Mouse (Mus musculus) cerebellum, adult 2 months (tissue): ENCODE measurements around the gene Cryzl1. TPM values are rescaled to one million over a fixed set of nuclear protein-coding genes. Genes with fewer than 3 reads are reported as not detected.

ENCODE experiments used
- DNase-seq, 2 experiments: peaks; one replicate each; pipeline ENCODE4 v3.0.0; 2021
- H3K27ac ChIP-seq: fragments of 200-500 bp; 2 replicates; pipeline ENCODE4 v1.5.1; 2012; ENCODE audit warnings: low read length, control low read depth, inconsistent platforms; ENCODE audit not compliant: insufficient read depth
- H3K27me3 ChIP-seq: fragments of 200-500 bp; 2 replicates; pipeline ENCODE4 v1.6.1; 2012; ENCODE audit warnings: inconsistent platforms, mild to moderate bottlenecking, low read length, moderate library complexity; ENCODE audit not compliant: control insufficient read depth, insufficient read depth
- H3K4me1 ChIP-seq: fragments of 200-500 bp; 2 replicates; pipeline ENCODE4 v1.6.1; 2011; ENCODE audit warnings: low read length; ENCODE audit not compliant: control insufficient read depth, insufficient read depth
- H3K4me3 ChIP-seq: fragments of 200-500 bp; replicated peaks from 2 replicates; pipeline ENCODE3; 2011; ENCODE audit warnings: mild to moderate bottlenecking, low read depth, low read length, control low read depth; ENCODE audit not compliant: insufficient read depth
- CTCF ChIP-seq: fragments of 200-500 bp; IDR thresholded peaks from 2 replicates; pipeline ENCODE4 v1.5.1; 2011; ENCODE audit warnings: low read depth, mild to moderate bottlenecking, control low read depth, low read length, moderate library complexity, borderline replicate concordance; ENCODE audit not compliant: insufficient read depth
- POLR2A ChIP-seq: fragments of 200-500 bp; IDR thresholded peaks from 2 replicates; pipeline ENCODE4 v1.6.1; 2011; ENCODE audit warnings: low read length, control low read depth, borderline replicate concordance; ENCODE audit not compliant: insufficient read depth
- WGBS: fragments of 180-500 bp; shearing (Covaris S2); methylation state at CpG from one replicate; pipeline ENCODE4 v1.1.7; 2018; 5-methylcytosine and 5-hydroxymethylcytosine counted together
- polyA plus RNA-seq: library from polyadenylated mRNA; depleted of rRNA; stranded (reverse); fragments of >200 nt; gene quantifications from 2 replicates; pipeline ENCODE4 v1.2.3, GENCODE M21; 2012

Cryzl1 gene
- polyA plus RNA-seq, 1 experiment, result 104 TPM

GRCm38 (mm10) chr16:91674500-91674899 lies 54.3 kb downstream of the Cryzl1 start:
- Histone ChIP-seq H3K27me3 (no peaks in the 10 kb centered on the region), H3K4me1 (no peaks in the 10 kb centered on the region), H3K4me3 (no peak overlapping the region), H3K27ac (no peak overlapping the region)
- TF ChIP-seq CTCF (no peak), POLR2A (no peak)
- DNase-seq, result no peak
- 78% methylated on average over 4 of the region's 4 CpGs for WGBS

GRCm38 (mm10) chr16:91663795-91664194 lies 65.0 kb downstream of the Cryzl1 start:
- DNase-seq, result no peak
- WGBS, result 90% methylated on average over 3 of the region's 3 CpGs
- TF ChIP-seq CTCF (no peak), POLR2A (no peak)
- Histone ChIP-seq H3K27me3 (no peaks in the 10 kb centered on the region), H3K27ac (no peak overlapping the region), H3K4me1 (no peaks in the 10 kb centered on the region; the same call in 1 of the 2 replicates), H3K4me3 (no peak overlapping the region)

- Histone ChIP-seq H3K4me3 (no peak overlapping the region), H3K27ac (no peak overlapping the region), H3K27me3 (no peaks in the 10 kb centered on the region), H3K4me1 (no peaks in the 10 kb centered on the region; the same call in 1 of the 2 replicates)
- DNase-seq, result no peak
- TF ChIP-seq CTCF, result no peak
- no peak for TF ChIP-seq POLR2A
- WGBS, result 91% methylated on average over 16 of the region's 16 CpGs
Measured at GRCm38 (mm10) chr16:91662336-91662735, 66.4 kb downstream of the Cryzl1 start.

GRCm38 (mm10) chr16:91661397-91661796 lies 67.4 kb downstream of the Cryzl1 start:
- DNase-seq, result no peak
- Histone ChIP-seq H3K4me1 (no peaks in the 10 kb centered on the region; the same call in 1 of the 2 replicates), H3K27ac (no peak overlapping the region), H3K4me3 (no peak overlapping the region), H3K27me3 (no peaks in the 10 kb centered on the region)
- WGBS, result 60% methylated on average over 1 of the region's 1 CpGs
- TF ChIP-seq POLR2A, result no peak
- no peak for TF ChIP-seq CTCF

- H3K4me1 ChIP-seq, result no peaks in the 10 kb centered on the region; the same call in 1 of the 2 replicates
- H3K27ac ChIP-seq, result no peak overlapping the region
- 96% methylated on average over 20 of the region's 20 CpGs for WGBS
- no peak for DNase-seq
- TF ChIP-seq CTCF (no peak), POLR2A (no peak)
- H3K27me3 ChIP-seq, result no peaks in the 10 kb centered on the region
- H3K4me3 ChIP-seq, result no peak overlapping the region
Measured at GRCm38 (mm10) chr16:91659798-91660197, 69.0 kb downstream of the Cryzl1 start.

- no peak overlapping the region for H3K27ac ChIP-seq
- TF ChIP-seq POLR2A, result no peak
- no peak for TF ChIP-seq CTCF
- WGBS, result 29% methylated on average over 5 of the region's 5 CpGs
- no peak for DNase-seq
- H3K27me3 ChIP-seq, result no peaks in the 10 kb centered on the region
- H3K4me3 ChIP-seq, result no peak overlapping the region
- no peaks in the 10 kb centered on the region; the same call in 1 of the 2 replicates for H3K4me1 ChIP-seq
Measured at GRCm38 (mm10) chr16:91658471-91658870, 70.3 kb downstream of the Cryzl1 start.

GRCm38 (mm10) chr16:91657285-91657684 lies 71.5 kb downstream of the Cryzl1 start:
- H3K4me3 ChIP-seq, result no peak overlapping the region
- TF ChIP-seq POLR2A (no peak), CTCF (no peak)
- no peak overlapping the region for H3K27ac ChIP-seq
- H3K27me3 ChIP-seq, result no peaks in the 10 kb centered on the region
- 97% methylated on average over 17 of the region's 17 CpGs for WGBS
- DNase-seq, result no peak
- peaks cover 4% of the 10 kb centered on the region; the same call in 1 of the 2 replicates for H3K4me1 ChIP-seq

- peaks cover 7% of the 10 kb centered on the region for H3K4me1 ChIP-seq
- no peak for DNase-seq
- TF ChIP-seq POLR2A, result no peak
- no peak for TF ChIP-seq CTCF
- no peak overlapping the region for H3K27ac ChIP-seq
- no peaks in the 10 kb centered on the region for H3K27me3 ChIP-seq
- WGBS, result 92% methylated on average over 9 of the region's 9 CpGs
- H3K4me3 ChIP-seq, result no peak overlapping the region
Measured at GRCm38 (mm10) chr16:91655285-91655684, 73.5 kb downstream of the Cryzl1 start.

GRCm38 (mm10) chr16:91652191-91652590 lies 76.6 kb downstream of the Cryzl1 start:
- Histone ChIP-seq H3K4me1 (peaks cover 7% of the 10 kb centered on the region), H3K27me3 (no peaks in the 10 kb centered on the region), H3K27ac (no peak overlapping the region), H3K4me3 (no peak overlapping the region)
- DNase-seq, result no peak
- no peak for TF ChIP-seq CTCF
- TF ChIP-seq POLR2A, result no peak
- WGBS, result 39% methylated on average over 3 of the region's 3 CpGs
